Comparison of ENCODE assay signal across 8 mouse cellular contexts in the genomic region with DNA sequence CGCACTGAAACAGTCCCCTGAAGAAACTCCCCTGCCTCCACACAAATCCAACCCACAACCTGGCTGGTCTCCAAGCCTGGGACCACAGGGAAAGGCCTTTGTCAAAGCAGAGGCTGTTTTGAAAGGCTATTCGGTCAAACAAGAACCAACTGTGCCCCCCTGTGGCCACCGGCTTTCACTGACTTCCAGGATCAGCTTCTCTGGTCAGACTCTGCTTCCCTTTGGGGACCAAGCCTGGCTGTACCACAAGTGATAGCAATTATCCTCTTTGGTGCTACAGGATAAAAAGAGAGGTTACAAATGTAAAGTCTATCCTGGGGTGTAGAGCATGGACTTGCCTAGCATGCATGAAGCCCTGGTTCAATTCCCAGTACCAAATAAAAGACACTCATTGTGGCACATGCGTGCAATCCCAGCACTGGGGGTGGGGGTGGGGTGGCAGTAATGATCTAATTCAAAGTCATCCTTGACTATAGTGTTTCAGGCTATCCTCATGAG.
A peak's percentile ranks its signal among the peaks of the same experiment; 100 is the strongest.
DNase-seq lines count a peak whose midpoint lies in the region; ATAC-seq and TF ChIP-seq lines count a peak whose summit lies in the region.

No protein-coding gene starts in this region.

- no peaks in the 10 kb centered on the region for H3K27me3 ChIP-seq in intestine, postnatal 0 days (replicated peaks; ENCODE audit: control insufficient read depth, insufficient read depth, low read length)
- H3K27me3 ChIP-seq in midbrain, embryonic 15.5 days (replicated peaks): no peaks in the 10 kb centered on the region

- ATAC-seq in intestine, postnatal 0 days: 0 out of 2 replicates have a peak, but pooled peaks have one; percentile 45
- peak; percentile 80 for ATAC-seq in midbrain, embryonic 15.5 days (replicated peaks)
- no peak for ATAC-seq in activated CD4-positive, CD25-positive, alpha-beta regulatory T cell, adult 4 months

- H3K4me3 ChIP-seq in intestine, postnatal 0 days (ENCODE audit: low read depth, low read length): no peak overlapping the region
- H3K4me3 ChIP-seq in midbrain, embryonic 15.5 days: no peak overlapping the region

- intact Hi-C loops in left cerebral cortex, postnatal 25 days (cut with DNase I): loop anchor here (1.0 to 2.0 kb wide), 3 partner anchors 719 to 997 kb away; no protein-coding TSS in a partner anchor

- H3K36me3 ChIP-seq in intestine, postnatal 0 days (ENCODE audit: control insufficient read depth, insufficient read depth): peaks cover 26% of the 10 kb centered on the region
- H3K36me3 ChIP-seq in midbrain, embryonic 15.5 days (replicated peaks): peaks cover 12% of the 10 kb centered on the region

- WGBS in intestine, postnatal 0 days: 27% methylated on average over 4 of the region's 4 CpGs
- WGBS in midbrain, embryonic 15.5 days: 13% methylated on average over 4 of the region's 4 CpGs

- H3K9me3 ChIP-seq in intestine, postnatal 0 days (ENCODE audit: control insufficient read depth): no peaks in the 10 kb centered on the region
- H3K9me3 ChIP-seq in midbrain, embryonic 15.5 days: no peaks in the 10 kb centered on the region

- H3K9ac ChIP-seq in intestine, postnatal 0 days (ENCODE audit: low read depth, low read length): no peak overlapping the region
- peak overlapping the region; percentile 6; the same call in 1 of the 2 replicates for H3K9ac ChIP-seq in midbrain, embryonic 15.5 days

- peak; percentile 71 for DNase-seq in adrenal gland, adult 2 months
- DNase-seq in embryo, embryonic 10 days (ENCODE audit: low spot score): peak; percentile 90
- DNase-seq in gastrocnemius, postnatal 25 days: peak; percentile 76
- peak; percentile 80 to 92 for DNase-seq in left cerebral cortex, postnatal 25 days (ENCODE audit: low spot score in 2 of 2)
- DNase-seq in spleen, adult 18-20 months: peak; percentile 72 to 79

- peak; percentile 80 for TF ChIP-seq CTCF in intestine, postnatal 0 days (IDR thresholded peaks at IDR 0.05; ENCODE audit: low read depth)

- H3K4me2 ChIP-seq in intestine, postnatal 0 days (replicated peaks; ENCODE audit: low read depth): no peak overlapping the region
- no peak overlapping the region for H3K4me2 ChIP-seq in midbrain, embryonic 15.5 days

- no peak overlapping the region for H3K27ac ChIP-seq in intestine, postnatal 0 days (ENCODE audit: low read depth, low read length)
- peak overlapping the region; percentile 61; the same call in 1 of the 2 replicates for H3K27ac ChIP-seq in midbrain, embryonic 15.5 days

- no peaks in the 10 kb centered on the region for H3K4me1 ChIP-seq in intestine, postnatal 0 days (replicated peaks; ENCODE audit: control insufficient read depth, insufficient read depth, low read length)
- H3K4me1 ChIP-seq in midbrain, embryonic 15.5 days: peaks cover 11% of the 10 kb centered on the region
